Mouse (Mus musculus): ENCODE measurements around the gene Pramef20. TPM values are rescaled to one million over a fixed set of nuclear protein-coding genes. Genes with fewer than 3 reads are reported as not detected.

The Pramef20 gene
- not detected for total RNA-seq (2023)

GRCm38 (mm10) chr4:144377911-144378310 is at the start of gene Pramef20:
Gene Pramef20 (minus strand): TSS chr4:144377933.

DNA sequence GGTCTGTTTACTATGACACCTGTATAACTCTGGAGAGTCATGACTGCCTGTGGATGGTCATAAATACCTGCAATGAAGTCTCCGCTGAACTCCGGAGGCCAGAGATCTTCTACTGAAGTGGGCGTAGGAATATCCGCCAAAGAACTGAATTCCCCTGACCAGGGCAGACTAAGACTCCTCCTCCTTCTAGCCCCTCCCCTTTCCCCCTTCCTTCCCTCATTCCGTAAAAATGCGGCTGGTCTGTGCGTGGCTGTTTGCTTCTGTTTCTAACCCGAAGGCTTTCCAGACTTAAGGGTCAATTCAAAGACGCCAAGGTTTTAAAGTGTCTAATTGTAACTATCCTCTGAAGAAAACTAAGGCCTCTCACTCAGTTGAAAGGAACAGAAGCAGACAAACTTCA is 30.6 kb upstream of the Pramef20 start, which contains the start of gene Pramef12:
TSS of gene Pramef12 (minus strand) at position 175 of the 400 bp plus-strand sequence.

GRCm38 (mm10) chr4:144357642-144358041 is 20.1 kb downstream of the Pramef20 start, which contains the start of gene Gm13119:
Gene Gm13119 (plus strand): TSS chr4:144357942.

DNA sequence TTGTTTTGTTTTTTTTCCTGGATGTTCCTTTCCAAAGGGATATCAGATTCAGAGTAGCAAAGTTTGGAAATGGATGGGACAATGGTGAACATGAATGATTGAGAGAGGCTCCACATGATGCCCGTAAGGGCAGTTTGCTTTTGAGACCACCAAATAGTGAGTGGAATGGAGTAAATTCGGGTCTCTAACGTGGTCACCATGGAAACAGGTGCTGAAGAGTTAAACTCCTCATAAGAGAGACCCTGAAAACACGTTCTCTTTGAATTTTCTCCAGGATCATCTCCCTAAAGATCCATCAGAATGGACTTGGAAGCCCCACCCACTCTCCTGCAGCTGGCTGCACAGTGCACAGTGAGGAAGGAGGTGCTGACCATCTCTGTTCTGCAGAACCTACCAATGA is 47.8 kb downstream of the Pramef20 start, which contains the start of gene Gm13128:
TSS of gene Gm13128 (plus strand) at position 301 of the 400 bp plus-strand sequence.

Other genes starting within 250 kb of the Pramef20 start
- gene Oog3, start 215.3 kb downstream of the Pramef20 start, total RNA-seq (2023) = not detected
- gene Oog2, start 187.2 kb downstream of the Pramef20 start, total RNA-seq (2023) = not detected
- gene C87977, start 164.6 kb downstream of the Pramef20 start, total RNA-seq (2023) = not detected
- not detected for gene Pramel5, start 97.4 kb downstream of the Pramef20 start, total RNA-seq (2023)
- gene Gm13128, start 47.7 kb downstream of the Pramef20 start, total RNA-seq (2023) = not detected
- gene Gm13119, start 20.0 kb downstream of the Pramef20 start, total RNA-seq (2023) = not detected
- not detected for gene Pramef12, start 30.5 kb upstream of the Pramef20 start, total RNA-seq (2023)
- not detected for gene 1700012P22Rik, start 60.8 kb upstream of the Pramef20 start, total RNA-seq (2023)
- gene Gm9944, start 75.4 kb upstream of the Pramef20 start, total RNA-seq (2023) = not detected
- not detected for gene Aadacl3, start 85.8 kb upstream of the Pramef20 start, total RNA-seq (2023)
- not detected for gene 9430007A20Rik, start 141.9 kb upstream of the Pramef20 start, total RNA-seq (2023)
- gene Gm13124, start 187.2 kb upstream of the Pramef20 start, total RNA-seq (2023) = not detected
- not detected for gene Aadacl4, start 235.8 kb upstream of the Pramef20 start, total RNA-seq (2023)